Mouse (Mus musculus): ENCODE measurements at regions not wholly inside any gene's neighbourhood (a gene's known extent, or its start where the extent isn't known, plus 50 kb on each side); places are given as distances from the start of the nearest gene placed in this dataset.
A peak's percentile ranks its signal among the peaks of the same experiment; 100 is the strongest.
"Not testable (repeated sequence)": the region's sequence is repeated elsewhere in the genome, so short reads cannot be mapped to it uniquely, and the experiment has no call there.

- no peak for DNase-seq (ENCODE audit: low read depth, low spot score)
Observed at GRCm38 (mm10) chr17:4871267-4871666, 122.9 kb upstream of the Arid1b start.

- DNase-seq (ENCODE audit: low read depth, low spot score), result no peak
Observed at GRCm38 (mm10) chr17:4874459-4874858, 119.7 kb upstream of the Arid1b start.

GRCm38 (mm10) chr17:4875086-4876046 lies 118.8 kb upstream of the Arid1b start:
- no peak for DNase-seq (ENCODE audit: low read depth, low spot score)

GRCm38 (mm10) chr17:4876431-4876830 lies 117.7 kb upstream of the Arid1b start:
- no peak for DNase-seq (ENCODE audit: low read depth, low spot score)

GRCm38 (mm10) chr17:4881473-4881872 lies 112.7 kb upstream of the Arid1b start:
- no peak for DNase-seq (ENCODE audit: low read depth, low spot score)

- DNase-seq (ENCODE audit: low read depth, low spot score), result no peak
Observed at GRCm38 (mm10) chr17:4884083-4884482, 110.0 kb upstream of the Arid1b start.

- DNase-seq (ENCODE audit: low read depth, low spot score), result no peak
Observed at GRCm38 (mm10) chr17:4884761-4885160, 109.4 kb upstream of the Arid1b start.

GRCm38 (mm10) chr17:4887331-4887730 lies 106.8 kb upstream of the Arid1b start:
- DNase-seq (ENCODE audit: low read depth, low spot score), result not testable (repeated sequence)

GRCm38 (mm10) chr17:4889577-4889976 lies 104.6 kb upstream of the Arid1b start:
- no peak for DNase-seq (ENCODE audit: low read depth, low spot score)

- DNase-seq (ENCODE audit: low read depth, low spot score), result no peak
Observed at GRCm38 (mm10) chr17:4890131-4890530, 104.0 kb upstream of the Arid1b start.

- DNase-seq (ENCODE audit: low read depth, low spot score), result no peak
Observed at GRCm38 (mm10) chr17:4891576-4891975, 102.6 kb upstream of the Arid1b start.

- not testable (repeated sequence) for DNase-seq (ENCODE audit: low read depth, low spot score)
Observed at GRCm38 (mm10) chr17:4894756-4895330, 99.3 kb upstream of the Arid1b start.

- no peak for DNase-seq (ENCODE audit: low read depth, low spot score)
Observed at GRCm38 (mm10) chr17:4903129-4903528, 91.0 kb upstream of the Arid1b start.

- DNase-seq (ENCODE audit: low read depth, low spot score), result no peak
Observed at GRCm38 (mm10) chr17:4906504-4906903, 87.6 kb upstream of the Arid1b start.

GRCm38 (mm10) chr17:4907181-4907752 lies 86.9 kb upstream of the Arid1b start:
- peak; percentile 39 for DNase-seq (ENCODE audit: low read depth, low spot score)

GRCm38 (mm10) chr17:4907841-4908571 lies 86.1 kb upstream of the Arid1b start:
- peak; percentile 66 for DNase-seq (ENCODE audit: low read depth, low spot score)

GRCm38 (mm10) chr17:4908572-4908965 lies 85.6 kb upstream of the Arid1b start:
- no peak for DNase-seq (ENCODE audit: low read depth, low spot score)

GRCm38 (mm10) chr17:4910182-4910581 lies 84.0 kb upstream of the Arid1b start:
- no peak for DNase-seq (ENCODE audit: low read depth, low spot score)

- DNase-seq (ENCODE audit: low read depth, low spot score), result no peak
Observed at GRCm38 (mm10) chr17:4913001-4913400, 81.1 kb upstream of the Arid1b start.

GRCm38 (mm10) chr17:4919866-4920495 lies 74.2 kb upstream of the Arid1b start:
- DNase-seq (ENCODE audit: low read depth, low spot score), result no peak

- no peak for DNase-seq (ENCODE audit: low read depth, low spot score)
Observed at GRCm38 (mm10) chr17:4921121-4921520, 73.0 kb upstream of the Arid1b start.
